Mouse (Mus musculus) forebrain, embryonic 14.5 days (tissue): ENCODE measurements around the gene Scamp2. TPM values are rescaled to one million over a fixed set of nuclear protein-coding genes. Genes with fewer than 3 reads are reported as not detected.
A peak's percentile ranks its signal among the peaks of the same experiment; 100 is the strongest.

Source experiments
- ATAC-seq: fragments of 200-750 bp; cut with Nextera tagmentation; 2 replicates; pipeline ENCODE4 v1.8.0; 2017; ENCODE audit warnings: mild to moderate bottlenecking, moderate library complexity
- DNase-seq: peaks from one replicate; pipeline ENCODE4 v3.0.0-alpha.2; 2015; ENCODE audit warnings: low spot score
- H3K27ac ChIP-seq: fragments of 300-500 bp; sonication (generic); 2 replicates; pipeline ENCODE4 v1.5.1; 2014; ENCODE audit warnings: low read depth, mild to moderate bottlenecking, control low read depth, low read length, moderate library complexity
- H3K27me3 ChIP-seq: fragments of 300-500 bp; sonication (generic); replicated peaks from 2 replicates; pipeline ENCODE4 v1.6.1; 2014; ENCODE audit warnings: low read length, control low read depth, mixed read lengths; ENCODE audit not compliant: control insufficient read depth, insufficient read depth
- H3K36me3 ChIP-seq: fragments of 300-500 bp; sonication (generic); 2 replicates; pipeline ENCODE4 v1.6.1; 2014; ENCODE audit warnings: low read length, control low read depth; ENCODE audit not compliant: control insufficient read depth, insufficient read depth
- H3K4me1 ChIP-seq: fragments of 300-500 bp; sonication (generic); 2 replicates; pipeline ENCODE4 v1.6.1; 2014; ENCODE audit warnings: antibody characterized with exemption, low read length, control low read depth; ENCODE audit not compliant: control insufficient read depth, insufficient read depth
- H3K4me2 ChIP-seq: fragments of 300-500 bp; sonication (generic); 2 replicates; pipeline ENCODE4 v1.6.1; 2014; ENCODE audit warnings: mild to moderate bottlenecking, control low read depth, low read length
- H3K4me3 ChIP-seq: fragments of 300-500 bp; sonication (generic); 2 replicates; pipeline ENCODE4 v1.5.1; 2014; ENCODE audit warnings: low read depth, low read length, control low read depth
- H3K9ac ChIP-seq: fragments of 300-500 bp; sonication (generic); 2 replicates; pipeline ENCODE4 v1.6.1; 2014; ENCODE audit warnings: mild to moderate bottlenecking, low read length, control low read depth, moderate library complexity
- H3K9me3 ChIP-seq: fragments of 300-500 bp; sonication (generic); replicated peaks from 2 replicates; pipeline ENCODE4 v1.6.1; 2016; ENCODE audit warnings: low read length, control low read depth, mixed read lengths; ENCODE audit not compliant: control insufficient read depth
- WGBS: fragments of 180-500 bp; shearing (Covaris S2); extraction: QIAGEN DNeasy Blood & Tissue Kit; methylation state at CpG from one replicate; pipeline ENCODE4 v1.1.7; 2014; 5-methylcytosine and 5-hydroxymethylcytosine counted together
- polyA plus RNA-seq: library from polyadenylated mRNA; unstranded; fragments of >200 nt; fragmentation: Nextera tagmentation; extraction: Ambion mirVana; gene quantifications from 2 replicates; pipeline ENCODE4 v1.2.1, GENCODE M21; 2014

Scamp2 gene
- polyA plus RNA-seq, 1 experiment from 2014 or later = 55.5 TPM

GRCm38 (mm10) chr9:57558625-57559024, 2.1 kb upstream of the Scamp2 start:
- Histone ChIP-seq H3K9me3 (no peaks in the 10 kb centered on the region), H3K9ac (no peak overlapping the region), H3K4me1 (peaks cover 10% of the 10 kb centered on the region), H3K4me3 (no peak overlapping the region), H3K4me2 (no peak overlapping the region), H3K27ac (no peak overlapping the region), H3K27me3 (no peaks in the 10 kb centered on the region), H3K36me3 (no peaks in the 10 kb centered on the region)
- WGBS = 85% methylated on average over 4 of the region's 4 CpGs
- ATAC-seq = no peak
- DNase-seq = no peak

GRCm38 (mm10) chr9:57559568-57559967, 1.2 kb upstream of the Scamp2 start:
- Histone ChIP-seq H3K9ac (no peak overlapping the region), H3K27ac (no peak overlapping the region), H3K4me1 (peaks cover 10% of the 10 kb centered on the region), H3K36me3 (no peaks in the 10 kb centered on the region), H3K4me2 (no peak overlapping the region), H3K4me3 (no peak overlapping the region), H3K9me3 (no peaks in the 10 kb centered on the region), H3K27me3 (no peaks in the 10 kb centered on the region)
- ATAC-seq (no peak), DNase-seq (no peak)
- 77% methylated on average over 2 of the region's 2 CpGs for WGBS

- Histone ChIP-seq H3K36me3 (no peaks in the 10 kb centered on the region), H3K9ac (peak overlapping the region; percentile 76), H3K27me3 (no peaks in the 10 kb centered on the region), H3K4me3 (peak overlapping the region; percentile 61), H3K4me2 (peak overlapping the region; percentile 70), H3K4me1 (peaks cover 10% of the 10 kb centered on the region), H3K27ac (peak overlapping the region; percentile 78), H3K9me3 (no peaks in the 10 kb centered on the region)
- DNase-seq (peak; percentile 39), ATAC-seq (peak; percentile 16; the same call in 1 of the 2 replicates)
- 30% methylated on average over 7 of the region's 7 CpGs for whole genome bisulfite sequencing
These were observed 480 bp upstream of the Scamp2 start for GRCm38 (mm10) chr9:57560263-57560662.

- no peaks in the 10 kb centered on the region for H3K27me3 ChIP-seq
- no peak overlapping the region for H3K9ac ChIP-seq
- H3K9me3 ChIP-seq = no peaks in the 10 kb centered on the region
- DNase-seq = no peak
- H3K4me3 ChIP-seq = peak overlapping the region; percentile 61
- ATAC-seq = no peak
- H3K4me2 ChIP-seq = peak overlapping the region; percentile 70
- 79% methylated on average over 13 of the region's 13 CpGs for WGBS
- H3K36me3 ChIP-seq = no peaks in the 10 kb centered on the region
- no peak overlapping the region for H3K27ac ChIP-seq
- H3K4me1 ChIP-seq = peaks cover 13% of the 10 kb centered on the region
These were observed 962 bp downstream of the Scamp2 start for GRCm38 (mm10) chr9:57561711-57562099.

GRCm38 (mm10) chr9:57562896-57563372, 2.2 kb downstream of the Scamp2 start:
- Histone ChIP-seq H3K4me2 (no peak overlapping the region), H3K9ac (no peak overlapping the region), H3K4me1 (peaks cover 13% of the 10 kb centered on the region), H3K27me3 (no peaks in the 10 kb centered on the region), H3K36me3 (peaks cover under 1% of the 10 kb centered on the region), H3K27ac (no peak overlapping the region), H3K4me3 (no peak overlapping the region), H3K9me3 (no peaks in the 10 kb centered on the region)
- ATAC-seq (no peak), DNase-seq (no peak)
- WGBS = 91% methylated on average over 4 of the region's 4 CpGs

GRCm38 (mm10) chr9:57564609-57565008, 3.9 kb downstream of the Scamp2 start:
- no peak overlapping the region for H3K27ac ChIP-seq
- DNase-seq (no peak), ATAC-seq (no peak)
- H3K36me3 ChIP-seq = peaks cover 15% of the 10 kb centered on the region
- no peak overlapping the region for H3K4me2 ChIP-seq
- H3K9me3 ChIP-seq = no peaks in the 10 kb centered on the region
- H3K4me1 ChIP-seq = peaks cover 13% of the 10 kb centered on the region
- no peak overlapping the region for H3K9ac ChIP-seq
- no peak overlapping the region for H3K4me3 ChIP-seq
- WGBS = 94% methylated on average over 6 of the region's 6 CpGs
- no peaks in the 10 kb centered on the region for H3K27me3 ChIP-seq

- H3K9ac ChIP-seq = no peak overlapping the region
These were observed 5.0 kb downstream of the Scamp2 start for GRCm38 (mm10) chr9:57565741-57566221.

GRCm38 (mm10) chr9:57566846-57567245, 6.1 kb downstream of the Scamp2 start:
- peaks cover 26% of the 10 kb centered on the region for H3K36me3 ChIP-seq
- WGBS = 62% methylated on average over 8 of the region's 8 CpGs
- ATAC-seq = no peak
- H3K4me3 ChIP-seq = no peak overlapping the region
- no peaks in the 10 kb centered on the region for H3K27me3 ChIP-seq
- H3K9me3 ChIP-seq = no peaks in the 10 kb centered on the region
- H3K27ac ChIP-seq = no peak overlapping the region
- no peak overlapping the region for H3K9ac ChIP-seq
- no peak overlapping the region for H3K4me2 ChIP-seq
- peaks cover 4% of the 10 kb centered on the region for H3K4me1 ChIP-seq
- DNase-seq = no peak

More at GRCm38 (mm10) chr9:57565741-57566221, 5.0 kb downstream of the Scamp2 start:
- Histone ChIP-seq H3K36me3 (peaks cover 19% of the 10 kb centered on the region), H3K27ac (peak overlapping the region; percentile 44), H3K4me2 (no peak overlapping the region), H3K27me3 (no peaks in the 10 kb centered on the region), H3K4me3 (no peak overlapping the region), H3K4me1 (peaks cover 11% of the 10 kb centered on the region), H3K9me3 (no peaks in the 10 kb centered on the region)
- no peak for ATAC-seq
- peak; percentile 61 for DNase-seq
- 45% methylated on average over 10 of the region's 10 CpGs for WGBS

- Histone ChIP-seq H3K9me3 (no peaks in the 10 kb centered on the region), H3K4me1 (peaks cover 3% of the 10 kb centered on the region; the same call in 1 of the 2 replicates), H3K36me3 (peaks cover 26% of the 10 kb centered on the region), H3K9ac (no peak overlapping the region), H3K4me2 (no peak overlapping the region), H3K4me3 (no peak overlapping the region), H3K27ac (no peak overlapping the region), H3K27me3 (no peaks in the 10 kb centered on the region)
- no peak for ATAC-seq
- 96% methylated on average over 6 of the region's 6 CpGs for WGBS
- no peak for DNase-seq
These were observed 7.8 kb downstream of the Scamp2 start for GRCm38 (mm10) chr9:57568500-57568899.
